ENCODE assay signal across 10 mouse cellular contexts in genomic region chr15:62919264-62919663, GRCm38 (mm10).
DNase-seq lines count a peak whose midpoint lies in the region; ATAC-seq and TF ChIP-seq lines count a peak whose summit lies in the region.
"Had no signal": no experiment of that assay in that cellular context is flagged by ENCODE, and none has a peak within 500 bp of the region (broad histone marks: within the 10 kb centered on the region; RNA-seq: fewer than 3 reads in every experiment).

No protein-coding gene starts in this region.

- peak; percentile 45; the same call in 1 of the 2 replicates for ATAC-seq in forebrain, postnatal 0 days
- no peak for ATAC-seq in forebrain, embryonic 13.5 days
- ATAC-seq in lung, embryonic 16.5 days (ENCODE audit: low read depth) = peak; percentile 72

- no peak overlapping the region for H3K4me2 ChIP-seq in forebrain, postnatal 0 days (ENCODE audit: low read depth)
- H3K4me2 ChIP-seq in forebrain, embryonic 13.5 days = no peak overlapping the region
- H3K4me2 ChIP-seq in lung, embryonic 16.5 days (ENCODE audit: low read depth, low read length) = no peak overlapping the region
- H3K4me2 ChIP-seq: liver, embryonic 13.5 days had no signal

- TF ChIP-seq POLR2A in lung, adult 2 months (IDR thresholded peaks at IDR 0.05; ENCODE audit: borderline replicate concordance, extremely low read depth, low read depth, low read length) = no peak

- no peak overlapping the region for H3K9ac ChIP-seq in forebrain, postnatal 0 days
- no peak overlapping the region for H3K9ac ChIP-seq in forebrain, embryonic 13.5 days
- H3K9ac ChIP-seq in lung, embryonic 16.5 days (ENCODE audit: low read length) = no peak overlapping the region
- H3K9ac ChIP-seq: liver, embryonic 13.5 days had no signal

- no peaks in the 10 kb centered on the region for H3K9me3 ChIP-seq in forebrain, postnatal 0 days (ENCODE audit: low read length)
- no peaks in the 10 kb centered on the region for H3K9me3 ChIP-seq in forebrain, embryonic 13.5 days (replicated peaks)
- no peaks in the 10 kb centered on the region for H3K9me3 ChIP-seq in lung, embryonic 16.5 days (ENCODE audit: control insufficient read depth, low read length)
- H3K9me3 ChIP-seq: G1E; liver, embryonic 13.5 days had no signal

- no peaks in the 10 kb centered on the region for H3K4me1 ChIP-seq in forebrain, postnatal 0 days (ENCODE audit: insufficient read depth)
- no peaks in the 10 kb centered on the region for H3K4me1 ChIP-seq in forebrain, embryonic 13.5 days
- no peaks in the 10 kb centered on the region; the same call in 1 of the 2 replicates for H3K4me1 ChIP-seq in lung, embryonic 16.5 days (replicated peaks; ENCODE audit: control insufficient read depth, insufficient read depth, low read length)
- H3K4me1 ChIP-seq in lung, adult 2 months (ENCODE audit: control insufficient read depth, insufficient read depth, low read length) = no peaks in the 10 kb centered on the region
- H3K4me1 ChIP-seq: liver, embryonic 13.5 days had no signal

- no peaks in the 10 kb centered on the region for H3K36me3 ChIP-seq in forebrain, postnatal 0 days (ENCODE audit: insufficient read depth)
- H3K36me3 ChIP-seq in forebrain, embryonic 13.5 days (ENCODE audit: poor library complexity, severe bottlenecking) = no peaks in the 10 kb centered on the region
- H3K36me3 ChIP-seq in lung, embryonic 16.5 days (ENCODE audit: control insufficient read depth, insufficient read depth, low read length) = no peaks in the 10 kb centered on the region
- H3K36me3 ChIP-seq: G1E; liver, embryonic 13.5 days had no signal

- H3K27me3 ChIP-seq in forebrain, postnatal 0 days (ENCODE audit: insufficient read depth, low read length) = no peaks in the 10 kb centered on the region
- H3K27me3 ChIP-seq in forebrain, embryonic 13.5 days = no peaks in the 10 kb centered on the region
- H3K27me3 ChIP-seq in lung, embryonic 16.5 days (ENCODE audit: control insufficient read depth, insufficient read depth, low read depth, low read length) = no peaks in the 10 kb centered on the region
- H3K27me3 ChIP-seq: liver, embryonic 13.5 days had no signal

- no peak overlapping the region for H3K4me3 ChIP-seq in forebrain, postnatal 0 days (ENCODE audit: low read depth, low read length)
- no peak overlapping the region for H3K4me3 ChIP-seq in forebrain, embryonic 13.5 days
- no peak overlapping the region for H3K4me3 ChIP-seq in lung, embryonic 16.5 days (ENCODE audit: low read length)
- no peak overlapping the region for H3K4me3 ChIP-seq in lung, adult 2 months (replicated peaks; ENCODE audit: extremely low read depth, low read depth, low read length)
- H3K4me3 ChIP-seq: liver, embryonic 13.5 days had no signal

- TF ChIP-seq CTCF in forebrain, postnatal 0 days (IDR thresholded peaks at IDR 0.05; ENCODE audit: low read depth) = no peak
- TF ChIP-seq CTCF in lung, adult 2 months (IDR thresholded peaks at IDR 0.05; ENCODE audit: insufficient read depth, low read length) = no peak

- no peak for DNase-seq in forebrain, postnatal 0 days
- DNase-seq in lung, adult 2 months = no peak
- DNase-seq in layer of hippocampus, adult 8-10 months (ENCODE audit: low spot score in 2 of 2) = peak; percentile 33 to 39
- DNase-seq in telencephalon, adult 2 months (ENCODE audit: low read depth, low spot score) = peak; percentile 58
- DNase-seq in embryo, embryonic 10 days (ENCODE audit: low spot score) = no peak
- DNase-seq in kidney, adult 9 months = no peak
- DNase-seq: liver, embryonic 13.5 days had no signal

- no peak overlapping the region for H3K27ac ChIP-seq in forebrain, postnatal 0 days (ENCODE audit: low read depth, low read length)
- no peak overlapping the region for H3K27ac ChIP-seq in forebrain, embryonic 13.5 days
- H3K27ac ChIP-seq in lung, embryonic 16.5 days (ENCODE audit: low read length) = no peak overlapping the region
- H3K27ac ChIP-seq: liver, embryonic 13.5 days had no signal

Comparison
In these comparisons a context has a peak if more than half of its experiments do, and no peak if none do; other contexts are left out.
1. DNase-seq: peak in layer of hippocampus, adult 8-10 months (2 of 2) and telencephalon, adult 2 months (single experiment); none in forebrain, postnatal 0 days (single experiment), lung, adult 2 months (single experiment), embryo, embryonic 10 days (single experiment) and kidney, adult 9 months (single experiment).